Mouse (Mus musculus): ENCODE measurements around the gene Gm6993. TPM values are rescaled to one million over a fixed set of nuclear protein-coding genes. Genes with fewer than 3 reads are reported as not detected.

Gene Gm6993
- polyA plus RNA-seq, 1 experiment from 2014 or later = not detected

DNA sequence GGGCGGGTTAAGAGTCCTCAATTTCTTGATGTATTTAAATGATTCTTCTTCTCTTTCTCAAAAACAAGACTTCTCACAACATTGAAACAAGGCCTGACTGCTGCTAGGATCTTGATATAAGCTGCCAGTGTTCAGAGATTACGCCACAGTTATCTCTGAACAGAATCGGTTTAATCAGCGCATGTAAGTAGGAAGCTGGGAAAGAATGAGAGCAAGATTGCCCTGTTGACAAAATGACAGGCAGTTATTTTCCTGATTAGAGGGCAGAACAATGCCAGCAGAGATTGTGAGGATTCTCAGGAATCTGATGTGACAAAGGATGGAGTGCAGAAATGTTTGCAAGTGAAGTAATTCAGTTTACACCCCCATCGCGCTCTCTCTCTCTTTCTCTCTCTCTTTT is 19.0 kb upstream of the Gm6993 start:
- H3K9me3 ChIP-seq (replicated peaks) = no peaks in the 10 kb centered on the region
- ATAC-seq = no peak
- no peak overlapping the region for H3K9ac ChIP-seq
- WGBS (ENCODE audit: insufficient replicate concordance) = 57% methylated on average over 6 of the region's 6 CpGs
- no peaks in the 10 kb centered on the region for H3K27me3 ChIP-seq (replicated peaks)
- H3K4me2 ChIP-seq = no peak overlapping the region
- H3K36me3 ChIP-seq = no peaks in the 10 kb centered on the region
- H3K4me3 ChIP-seq = no peak overlapping the region
- no peaks in the 10 kb centered on the region for H3K4me1 ChIP-seq
- no peak overlapping the region for H3K27ac ChIP-seq

DNA sequence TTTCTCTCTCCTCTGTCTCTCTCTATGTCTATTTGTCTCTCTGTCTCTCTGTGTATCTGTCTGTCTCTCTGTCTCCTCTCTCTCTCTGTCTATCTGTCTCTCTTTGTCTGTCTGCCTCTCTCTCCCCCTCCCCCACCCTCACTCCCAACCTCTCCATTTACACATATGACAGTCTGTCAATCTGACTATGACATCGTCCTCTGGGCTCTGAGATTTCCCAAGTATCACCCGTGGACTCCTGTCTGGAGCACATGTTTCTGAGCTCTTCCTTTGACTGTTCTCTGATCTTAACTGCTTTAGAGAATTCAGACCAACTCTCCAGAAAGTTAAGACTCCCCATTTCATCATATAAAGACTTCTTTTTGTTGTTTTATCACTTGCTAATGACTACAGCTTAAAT is 18.3 kb upstream of the Gm6993 start:
- 29% methylated on average over 2 of the region's 2 CpGs for WGBS (ENCODE audit: insufficient replicate concordance)
- no peaks in the 10 kb centered on the region for H3K36me3 ChIP-seq
- no peak overlapping the region for H3K27ac ChIP-seq
- H3K4me1 ChIP-seq = no peaks in the 10 kb centered on the region
- H3K9ac ChIP-seq = no peak overlapping the region
- ATAC-seq = no peak
- H3K9me3 ChIP-seq (replicated peaks) = no peaks in the 10 kb centered on the region
- H3K4me2 ChIP-seq = no peak overlapping the region
- no peak overlapping the region for H3K4me3 ChIP-seq
- H3K27me3 ChIP-seq (replicated peaks) = no peaks in the 10 kb centered on the region

DNA sequence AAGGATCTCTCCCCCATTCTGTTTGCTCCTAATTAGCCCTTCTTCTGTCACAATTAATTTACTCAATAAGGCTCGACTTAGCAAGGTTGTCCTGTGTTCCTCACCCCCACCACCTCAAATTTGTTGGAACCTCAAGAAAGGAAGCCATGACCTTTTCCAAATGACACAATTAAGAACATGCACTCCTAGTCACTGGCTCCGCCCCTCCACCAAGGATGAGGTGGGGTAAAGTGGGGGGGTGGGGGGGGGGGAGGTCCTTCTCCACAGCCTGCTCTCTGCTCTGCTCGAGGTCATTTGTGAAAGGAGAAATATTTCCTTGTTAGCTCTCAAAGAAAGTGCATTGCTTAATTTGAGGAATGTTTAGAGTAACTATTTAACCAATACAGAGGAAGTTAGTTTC is 17.8 kb upstream of the Gm6993 start:
- no peaks in the 10 kb centered on the region for H3K4me1 ChIP-seq
- no peak overlapping the region for H3K4me3 ChIP-seq
- 17% methylated on average over 3 of the region's 3 CpGs for WGBS (ENCODE audit: insufficient replicate concordance)
- H3K27ac ChIP-seq = no peak overlapping the region
- no peak overlapping the region for H3K9ac ChIP-seq
- no peak for ATAC-seq
- no peaks in the 10 kb centered on the region for H3K27me3 ChIP-seq (replicated peaks)
- no peak overlapping the region for H3K4me2 ChIP-seq
- H3K36me3 ChIP-seq = no peaks in the 10 kb centered on the region
- H3K9me3 ChIP-seq (replicated peaks) = no peaks in the 10 kb centered on the region

DNA sequence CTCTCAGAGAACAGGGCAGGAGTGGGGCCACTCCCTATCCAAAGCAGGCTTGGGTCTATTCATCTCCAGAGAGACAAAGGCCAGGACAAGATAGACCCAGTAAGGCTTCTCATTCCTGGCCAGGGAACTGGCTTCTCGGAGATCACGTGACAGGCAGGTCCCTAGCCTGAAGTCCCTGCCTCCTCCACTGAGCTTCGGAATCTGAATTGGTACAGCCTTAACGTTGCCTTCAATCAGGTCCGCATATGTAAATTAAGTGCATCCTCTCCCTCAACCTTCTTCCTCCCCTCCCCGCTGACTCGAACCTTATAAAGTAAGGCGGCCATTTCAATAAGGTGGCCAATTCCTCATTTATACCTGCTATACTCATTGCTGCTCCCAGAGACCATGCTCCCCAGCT is 15.1 kb upstream of the Gm6993 start:
- Histone ChIP-seq H3K4me2 (no peak overlapping the region), H3K9ac (no peak overlapping the region), H3K4me3 (no peak overlapping the region), H3K36me3 (no peaks in the 10 kb centered on the region), H3K27ac (no peak overlapping the region), H3K27me3 (replicated peaks) (no peaks in the 10 kb centered on the region), H3K9me3 (replicated peaks) (no peaks in the 10 kb centered on the region), H3K4me1 (no peaks in the 10 kb centered on the region)
- no peak for ATAC-seq
- WGBS (ENCODE audit: insufficient replicate concordance) = 41% methylated on average over 8 of the region's 8 CpGs

DNA sequence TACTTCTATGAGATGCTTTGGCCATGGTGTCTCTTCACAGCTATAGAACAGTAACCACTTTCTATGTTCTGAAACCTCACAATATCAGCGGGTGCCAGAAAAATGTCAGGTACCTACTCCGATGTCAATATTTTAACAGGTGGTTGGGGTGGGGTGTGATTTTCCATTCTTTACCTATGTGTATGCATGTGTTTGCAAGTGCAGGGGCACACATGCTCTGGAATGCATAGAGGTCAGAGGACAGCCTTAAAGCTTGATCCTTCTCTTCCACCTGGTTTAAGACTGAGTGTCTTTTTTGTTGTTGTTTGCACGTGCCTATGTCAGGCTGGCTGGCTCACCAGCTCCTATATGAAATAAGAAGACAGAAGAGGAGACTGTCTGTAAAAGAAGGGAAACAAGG is 13.4 kb upstream of the Gm6993 start:
- Histone ChIP-seq H3K9ac (no peak overlapping the region), H3K9me3 (replicated peaks) (no peaks in the 10 kb centered on the region), H3K27ac (no peak overlapping the region), H3K4me2 (no peak overlapping the region), H3K4me1 (no peaks in the 10 kb centered on the region), H3K4me3 (no peak overlapping the region), H3K27me3 (replicated peaks) (no peaks in the 10 kb centered on the region), H3K36me3 (no peaks in the 10 kb centered on the region)
- 73% methylated on average over 3 of the region's 3 CpGs for WGBS (ENCODE audit: insufficient replicate concordance)
- ATAC-seq = no peak

DNA sequence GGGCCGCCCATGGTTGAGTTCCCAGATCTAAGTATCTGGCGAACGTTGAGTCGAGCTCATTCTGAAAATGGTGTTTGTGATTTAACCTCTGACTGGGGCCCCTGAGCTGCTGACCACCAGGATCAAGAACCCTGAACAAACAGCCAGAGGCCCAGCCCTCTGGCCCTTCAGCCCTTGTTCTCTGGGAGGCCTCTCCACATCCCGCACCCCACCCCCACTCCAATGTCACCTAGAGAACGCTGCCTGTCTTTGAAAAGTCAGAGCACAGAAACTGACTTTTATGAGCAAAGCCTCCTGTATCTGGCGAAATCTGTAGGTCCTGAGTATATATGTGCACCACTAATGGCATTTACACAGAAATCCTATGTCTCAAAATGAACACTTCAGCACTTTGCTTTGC is 11.7 kb upstream of the Gm6993 start:
- no peak for ATAC-seq
- no peak overlapping the region for H3K4me2 ChIP-seq
- WGBS (ENCODE audit: insufficient replicate concordance) = 50% methylated on average over 7 of the region's 7 CpGs
- H3K27ac ChIP-seq = no peak overlapping the region
- no peaks in the 10 kb centered on the region for H3K4me1 ChIP-seq
- H3K27me3 ChIP-seq (replicated peaks) = no peaks in the 10 kb centered on the region
- no peak overlapping the region for H3K9ac ChIP-seq
- no peak overlapping the region for H3K4me3 ChIP-seq
- H3K9me3 ChIP-seq (replicated peaks) = no peaks in the 10 kb centered on the region
- no peaks in the 10 kb centered on the region for H3K36me3 ChIP-seq

DNA sequence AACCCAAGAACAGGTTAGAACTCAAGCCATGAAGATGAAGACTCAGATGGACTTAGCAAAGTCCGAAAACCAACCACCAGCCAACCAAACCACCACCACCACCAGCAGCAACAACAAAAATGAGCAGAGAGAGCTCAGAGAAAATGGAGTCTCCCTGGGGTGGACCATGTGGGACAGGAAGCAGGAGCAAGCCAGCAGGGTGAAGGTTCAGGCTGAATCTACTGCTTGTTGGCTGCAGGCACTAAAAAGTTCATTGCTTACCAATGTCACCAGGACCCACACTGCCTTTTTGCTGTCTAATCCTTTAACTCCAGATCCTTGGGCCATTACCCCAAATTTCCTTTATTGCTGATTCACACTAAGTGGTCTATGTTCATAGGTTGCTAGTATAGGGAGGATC is 7.9 kb upstream of the Gm6993 start:
- no peak overlapping the region for H3K4me3 ChIP-seq
- no peaks in the 10 kb centered on the region for H3K36me3 ChIP-seq
- no peak for ATAC-seq
- H3K27me3 ChIP-seq (replicated peaks) = no peaks in the 10 kb centered on the region
- no peaks in the 10 kb centered on the region for H3K4me1 ChIP-seq
- 47% methylated on average over 1 of the region's 1 CpGs for WGBS (ENCODE audit: insufficient replicate concordance)
- H3K27ac ChIP-seq = no peak overlapping the region
- no peaks in the 10 kb centered on the region for H3K9me3 ChIP-seq (replicated peaks)
- H3K4me2 ChIP-seq = no peak overlapping the region
- H3K9ac ChIP-seq = no peak overlapping the region

DNA sequence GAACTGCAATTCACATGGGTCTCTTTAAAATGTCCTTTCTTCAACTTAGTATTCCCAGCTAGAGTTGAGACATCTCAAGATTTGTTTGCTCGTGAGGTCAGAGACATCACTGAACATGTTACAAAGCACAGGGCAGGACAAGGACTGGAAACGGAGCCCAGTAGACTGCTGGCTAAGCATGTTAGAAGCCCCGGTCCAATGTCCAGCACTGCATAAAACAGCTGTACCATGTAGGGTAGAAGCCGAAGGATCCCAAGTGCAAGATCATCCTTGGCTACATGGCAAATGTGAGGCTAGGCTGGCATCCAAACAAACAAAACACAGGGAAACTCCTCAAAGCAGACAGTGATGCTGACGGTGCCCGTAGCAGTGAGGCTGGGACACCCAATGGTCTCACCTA is 5.6 kb upstream of the Gm6993 start:
- Histone ChIP-seq H3K4me1 (no peaks in the 10 kb centered on the region), H3K36me3 (no peaks in the 10 kb centered on the region), H3K27ac (no peak overlapping the region), H3K9ac (no peak overlapping the region), H3K4me2 (no peak overlapping the region), H3K9me3 (replicated peaks) (no peaks in the 10 kb centered on the region), H3K4me3 (no peak overlapping the region), H3K27me3 (replicated peaks) (no peaks in the 10 kb centered on the region)
- WGBS (ENCODE audit: insufficient replicate concordance) = 82% methylated on average over 6 of the region's 6 CpGs
- ATAC-seq = no peak

DNA sequence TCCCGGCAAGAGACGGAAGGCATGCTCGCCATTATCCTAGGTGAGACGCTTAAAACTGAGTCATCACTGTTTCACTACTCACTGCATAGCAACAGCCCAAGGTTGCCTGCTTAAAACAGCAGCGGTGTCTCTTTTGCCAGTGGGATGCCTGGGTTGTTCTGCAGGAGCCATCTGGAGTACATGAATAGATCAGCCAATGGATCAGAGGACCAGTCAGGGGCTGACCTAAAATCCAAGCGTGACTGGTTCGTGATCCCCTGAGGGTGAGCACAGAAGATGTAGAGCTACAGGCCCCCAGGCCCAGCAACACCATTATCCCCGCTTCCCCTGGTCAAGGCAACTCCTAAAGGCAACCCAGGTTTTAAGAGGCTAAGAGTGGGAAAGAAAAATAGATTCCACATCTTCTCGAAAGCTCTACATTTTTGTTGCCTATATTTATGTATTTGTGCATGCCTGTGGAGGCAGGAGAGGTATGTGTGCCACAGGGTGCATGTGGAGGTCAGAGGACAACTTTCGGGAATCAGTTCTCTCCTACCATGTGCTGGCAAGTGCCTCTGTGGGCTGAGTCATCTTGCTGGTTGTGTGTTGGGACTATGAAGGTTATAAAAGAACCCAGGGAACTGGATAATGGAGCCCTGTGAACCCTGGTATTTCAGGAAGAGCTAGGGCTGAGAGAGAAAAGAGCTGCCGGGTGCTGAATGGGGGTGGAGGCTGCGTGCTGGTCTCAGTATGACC is 3.5 kb upstream of the Gm6993 start:
- WGBS (ENCODE audit: insufficient replicate concordance) = 67% methylated on average over 12 of the region's 12 CpGs
- Histone ChIP-seq H3K9me3 (replicated peaks) (no peaks in the 10 kb centered on the region), H3K4me2 (no peak overlapping the region), H3K9ac (no peak overlapping the region), H3K4me3 (no peak overlapping the region), H3K4me1 (no peaks in the 10 kb centered on the region), H3K36me3 (no peaks in the 10 kb centered on the region), H3K27me3 (replicated peaks) (no peaks in the 10 kb centered on the region), H3K27ac (no peak overlapping the region)
- ATAC-seq = no peak

DNA sequence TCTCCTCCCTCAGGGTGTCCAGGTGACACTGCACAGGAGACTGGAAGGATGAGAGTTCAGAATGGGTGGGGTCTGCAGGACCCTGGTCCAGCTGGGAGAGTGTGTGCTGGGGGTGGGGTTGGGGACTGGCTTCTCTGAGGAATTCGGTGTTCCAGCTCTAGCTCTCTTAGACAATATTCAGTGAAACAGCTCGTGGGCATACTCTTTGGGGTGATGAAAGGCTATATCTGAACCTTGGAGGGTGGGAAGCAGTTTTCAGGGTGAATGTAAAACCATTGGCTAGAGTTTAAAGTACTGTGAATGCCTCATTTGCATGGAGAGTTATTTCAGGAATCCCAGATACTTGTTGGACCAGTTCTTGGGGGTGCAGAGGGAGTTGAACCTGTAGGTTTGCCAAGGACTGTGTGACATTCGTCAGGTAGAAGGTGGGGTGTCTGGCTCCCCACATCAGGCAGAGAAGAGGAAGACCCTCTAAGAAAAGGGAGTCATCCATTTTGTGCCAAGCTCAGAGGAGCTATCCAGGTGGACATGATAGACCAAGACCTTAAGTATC is 1.5 kb upstream of the Gm6993 start:
- WGBS (ENCODE audit: insufficient replicate concordance) = 67% methylated on average over 3 of the region's 3 CpGs
- ATAC-seq = no peak

DNA sequence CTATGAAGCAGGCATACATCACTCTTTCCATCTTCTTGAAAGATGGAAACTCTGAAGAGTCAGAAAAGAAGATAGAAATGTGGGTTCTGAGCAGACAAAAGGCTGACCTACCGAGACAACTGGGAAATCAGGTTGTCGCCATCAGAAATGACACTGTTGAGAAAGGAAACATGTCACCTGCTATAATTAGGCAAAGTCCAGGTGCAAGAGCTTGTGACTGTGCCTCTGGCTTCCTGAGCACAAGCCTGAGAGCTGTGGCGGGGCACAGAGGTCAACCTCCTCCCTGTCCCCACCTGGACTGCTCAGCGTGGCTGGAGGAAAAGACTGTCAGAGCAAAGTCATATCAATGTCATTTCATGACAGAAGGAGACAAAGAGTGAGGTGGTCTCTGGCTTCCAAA is 772 bp upstream of the Gm6993 start:
- no peaks in the 10 kb centered on the region for H3K27me3 ChIP-seq (replicated peaks)
- no peak overlapping the region for H3K4me3 ChIP-seq
- no peak overlapping the region for H3K27ac ChIP-seq
- H3K4me1 ChIP-seq = no peaks in the 10 kb centered on the region
- no peaks in the 10 kb centered on the region for H3K36me3 ChIP-seq
- H3K9me3 ChIP-seq (replicated peaks) = no peaks in the 10 kb centered on the region
- no peak overlapping the region for H3K4me2 ChIP-seq
- H3K9ac ChIP-seq = no peak overlapping the region
- WGBS (ENCODE audit: insufficient replicate concordance) = 64% methylated on average over 4 of the region's 4 CpGs
- ATAC-seq = no peak

More for the DNA sequence above, 1.5 kb upstream of the Gm6993 start:
- Histone ChIP-seq H3K36me3 (no peaks in the 10 kb centered on the region), H3K9me3 (replicated peaks) (no peaks in the 10 kb centered on the region), H3K4me3 (no peak overlapping the region), H3K27ac (no peak overlapping the region), H3K4me2 (no peak overlapping the region), H3K27me3 (replicated peaks) (no peaks in the 10 kb centered on the region), H3K4me1 (no peaks in the 10 kb centered on the region), H3K9ac (no peak overlapping the region)

DNA sequence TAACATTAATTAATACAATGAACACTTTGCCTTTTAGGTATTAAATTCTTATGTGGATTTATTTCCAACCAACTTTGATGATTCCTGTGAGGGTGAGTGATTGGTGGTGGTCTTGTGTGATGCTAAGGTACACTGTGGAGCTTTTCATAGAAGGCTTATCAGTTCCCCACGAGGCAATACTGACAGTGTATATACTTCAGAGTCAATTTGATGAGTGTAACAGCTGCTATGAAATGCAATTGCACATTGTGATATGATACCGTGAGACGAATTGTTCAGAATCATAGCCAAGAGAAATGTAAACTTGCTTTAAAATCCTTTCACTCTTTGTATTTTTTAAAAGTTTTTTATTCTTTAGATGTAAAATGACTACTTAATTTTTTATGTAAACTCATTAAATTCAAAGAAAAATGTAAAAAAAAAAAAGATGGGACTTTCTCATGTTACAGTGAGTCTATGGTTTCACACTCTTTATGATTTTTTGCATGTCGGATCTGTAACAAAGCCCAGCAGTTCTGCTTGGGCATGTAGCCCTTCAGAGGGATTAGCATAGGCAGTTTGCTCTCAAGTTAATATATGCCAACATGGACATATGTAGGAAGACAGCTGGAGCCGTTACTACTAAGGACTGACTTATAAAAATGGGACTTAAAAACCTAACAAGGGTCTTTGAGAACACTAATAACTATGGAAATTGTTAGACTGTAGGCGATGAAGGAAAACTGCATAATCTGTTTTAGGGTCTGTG is 1.2 kb downstream of the Gm6993 start:
- H3K4me3 ChIP-seq = no peak overlapping the region
- no peaks in the 10 kb centered on the region for H3K27me3 ChIP-seq (replicated peaks)
- 60% methylated on average over 6 of the region's 6 CpGs for WGBS (ENCODE audit: insufficient replicate concordance)
- H3K4me2 ChIP-seq = no peak overlapping the region
- H3K27ac ChIP-seq = no peak overlapping the region
- no peaks in the 10 kb centered on the region for H3K9me3 ChIP-seq (replicated peaks)
- no peak for ATAC-seq
- H3K4me1 ChIP-seq = no peaks in the 10 kb centered on the region
- H3K36me3 ChIP-seq = no peaks in the 10 kb centered on the region
- no peak overlapping the region for H3K9ac ChIP-seq
